Mouse (Mus musculus) small intestine, adult 2 months (tissue): Measurements from ENCODE around the gene Spaar. TPM values are rescaled to one million over a fixed set of nuclear protein-coding genes. Genes with fewer than 3 reads are reported as not detected.

Experiments used
- H3K27ac ChIP-seq: fragments of 200-500 bp; 2 replicates; pipeline ENCODE4 v1.5.1; 2012; ENCODE audit warnings: low read depth, low read length, control low read depth, inconsistent platforms; ENCODE audit not compliant: insufficient read depth
- H3K27me3 ChIP-seq: fragments of 200-500 bp; 2 replicates; pipeline ENCODE4 v1.6.1; 2012; ENCODE audit warnings: mild to moderate bottlenecking, moderate library complexity, low read length, inconsistent platforms; ENCODE audit not compliant: control insufficient read depth, insufficient read depth
- H3K36me3 ChIP-seq: fragments of 200-500 bp; 2 replicates; pipeline ENCODE4 v1.6.1; 2012; ENCODE audit warnings: mild to moderate bottlenecking, low read length, control low read depth, inconsistent platforms; ENCODE audit not compliant: control insufficient read depth, insufficient read depth
- H3K4me1 ChIP-seq: fragments of 200-500 bp; 2 replicates; pipeline ENCODE4 v1.6.1; 2012; ENCODE audit warnings: low read length, inconsistent platforms, mixed read lengths; ENCODE audit not compliant: control insufficient read depth, insufficient read depth, insufficient read length
- H3K4me3 ChIP-seq: fragments of 200-500 bp; 2 replicates; pipeline ENCODE4 v1.5.1; 2012; ENCODE audit warnings: low read depth, mild to moderate bottlenecking, control low read depth, inconsistent platforms, low read length, moderate library complexity
- CTCF ChIP-seq: fragments of 200-500 bp; IDR thresholded peaks from 2 replicates; pipeline ENCODE4 v1.5.1; 2012; ENCODE audit warnings: low read depth, mild to moderate bottlenecking, control low read depth, inconsistent platforms, low read length, moderate library complexity, mixed read lengths; ENCODE audit not compliant: insufficient replicate concordance, insufficient read length; ENCODE audit errors: extremely low read depth
- POLR2A ChIP-seq: fragments of 200-500 bp; IDR thresholded peaks from 2 replicates; pipeline ENCODE4 v1.6.1; 2012; ENCODE audit warnings: low read depth, mild to moderate bottlenecking, control low read depth, inconsistent platforms, low read length, moderate library complexity
- WGBS: fragments of 180-500 bp; shearing (Covaris S2); methylation state at CpG from one replicate; pipeline ENCODE4 v1.1.7; 2018; 5-methylcytosine and 5-hydroxymethylcytosine counted together
- polyA plus RNA-seq: library from polyadenylated mRNA; depleted of rRNA; stranded (reverse); fragments of >200 nt; gene quantifications from 2 replicates; pipeline ENCODE4 v1.2.3, GENCODE M21; 2012

Spaar gene
- polyA plus RNA-seq, 1 experiment: 1.1 TPM

- Histone ChIP-seq H3K27me3 (no peaks in the 10 kb centered on the region), H3K4me3 (no peak within 1 kb of the TSS), H3K27ac (no peak within 1 kb of the TSS), H3K4me1 (no peaks in the 10 kb centered on the region), H3K36me3 (no peaks in the 10 kb centered on the region)
- WGBS: 75% methylated on average over 6 of the region's 6 CpGs
- TF ChIP-seq POLR2A: no peak
- TF ChIP-seq CTCF: no peak
These were observed 29.1 kb upstream of the Spaar start, which contains the start of gene Olfr70 for GRCm38 (mm10) chr4:43700707-43701106. TSS of gene Olfr70 (minus strand) at chr4:43700807.

GRCm38 (mm10) chr4:43703439-43703838 lies 26.4 kb upstream of the Spaar start:
- TF ChIP-seq POLR2A (no peak), CTCF (peak; percentile 30; the same call in 1 of the 2 replicates)
- H3K36me3 ChIP-seq: no peaks in the 10 kb centered on the region
- no peaks in the 10 kb centered on the region for H3K4me1 ChIP-seq
- no peak overlapping the region for H3K27ac ChIP-seq
- no peaks in the 10 kb centered on the region for H3K27me3 ChIP-seq
- WGBS: 73% methylated on average over 6 of the region's 6 CpGs
- no peak overlapping the region for H3K4me3 ChIP-seq

DNA sequence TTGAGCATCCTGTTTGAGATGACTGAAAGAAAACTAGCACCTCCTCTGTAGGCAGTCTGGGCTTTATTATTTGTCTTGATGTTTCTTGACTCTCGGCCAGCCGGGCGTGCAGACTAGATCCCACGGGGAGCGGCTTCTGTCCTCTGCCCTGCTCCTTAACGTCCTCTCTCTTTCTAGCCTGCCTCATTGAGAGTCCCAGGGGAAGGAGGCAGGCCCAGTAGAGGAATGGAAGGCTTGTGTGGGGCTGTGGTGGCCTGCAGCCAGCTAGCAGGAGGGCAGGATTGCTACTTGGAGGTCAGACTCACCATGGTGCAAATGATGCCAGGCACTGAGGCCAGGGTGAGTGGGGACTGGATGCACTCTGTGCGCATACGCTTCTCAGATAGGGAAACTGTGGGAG lies 26.0 kb upstream of the Spaar start:
- no peak overlapping the region for H3K27ac ChIP-seq
- no peaks in the 10 kb centered on the region for H3K4me1 ChIP-seq
- no peaks in the 10 kb centered on the region for H3K27me3 ChIP-seq
- H3K4me3 ChIP-seq: no peak overlapping the region
- WGBS: 70% methylated on average over 8 of the region's 8 CpGs
- TF ChIP-seq CTCF (no peak), POLR2A (no peak)
- no peaks in the 10 kb centered on the region for H3K36me3 ChIP-seq

DNA sequence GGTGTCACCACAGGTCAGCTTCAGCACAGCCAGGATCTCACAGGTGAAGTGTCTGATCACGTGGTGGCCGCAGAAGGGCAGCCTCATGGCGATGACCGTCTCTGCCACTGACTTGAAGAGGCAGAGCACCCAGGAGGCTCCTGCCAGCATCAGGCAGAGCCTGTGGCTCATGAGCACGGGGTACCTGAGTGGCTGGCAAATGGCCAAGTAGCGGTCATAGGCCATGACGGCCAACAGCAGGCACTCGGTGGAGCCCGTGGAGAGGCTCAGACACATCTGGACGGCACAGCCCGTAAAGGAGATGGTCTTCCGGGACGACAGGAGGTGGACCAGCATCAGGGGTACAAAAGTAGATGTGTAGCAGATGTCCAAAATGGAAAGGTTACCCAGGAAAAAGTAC lies 23.8 kb upstream of the Spaar start:
- H3K4me3 ChIP-seq: no peak overlapping the region
- TF ChIP-seq CTCF (no peak), POLR2A (no peak)
- no peaks in the 10 kb centered on the region for H3K27me3 ChIP-seq
- WGBS: 70% methylated on average over 13 of the region's 13 CpGs
- no peak overlapping the region for H3K27ac ChIP-seq
- H3K36me3 ChIP-seq: no peaks in the 10 kb centered on the region
- H3K4me1 ChIP-seq: no peaks in the 10 kb centered on the region

DNA sequence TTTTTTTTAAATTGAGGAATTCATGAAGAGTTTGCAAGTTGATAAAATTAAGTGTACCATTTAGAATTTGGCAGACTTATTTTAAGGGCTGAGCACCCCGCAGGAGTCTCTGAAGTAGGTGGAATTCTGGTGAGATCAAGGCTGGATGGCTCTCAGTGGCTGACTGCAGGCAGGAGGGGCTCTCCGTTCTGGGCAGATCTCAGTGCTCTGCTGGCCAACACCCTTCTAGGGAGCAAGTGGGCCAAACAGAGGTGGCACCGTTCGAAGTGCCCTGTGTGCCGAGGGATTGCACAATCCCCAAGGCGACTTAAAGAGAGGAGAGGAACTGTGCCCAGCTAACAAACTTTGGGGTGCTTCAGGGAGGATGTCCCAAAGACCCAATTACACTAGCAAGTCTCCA lies 20.0 kb upstream of the Spaar start, which contains the start of gene Olfr71:
Gene Olfr71, minus strand, starts transcription at position 387 of the 400 bp plus-strand sequence.
- 31% methylated on average over 6 of the region's 6 CpGs for WGBS
- TF ChIP-seq CTCF (no peak), POLR2A (no peak)
- Histone ChIP-seq H3K4me3 (no peak within 1 kb of the TSS), H3K27ac (no peak within 1 kb of the TSS), H3K36me3 (no peaks in the 10 kb centered on the region), H3K4me1 (no peaks in the 10 kb centered on the region), H3K27me3 (no peaks in the 10 kb centered on the region)

- Histone ChIP-seq H3K36me3 (no peaks in the 10 kb centered on the region), H3K4me1 (no peaks in the 10 kb centered on the region), H3K27ac (no peak overlapping the region), H3K27me3 (no peaks in the 10 kb centered on the region), H3K4me3 (no peak overlapping the region)
- peak; percentile 96; the same call in 1 of the 2 replicates for TF ChIP-seq CTCF
- no peak for TF ChIP-seq POLR2A
- WGBS: 0% methylated on average over 2 of the region's 2 CpGs
These were observed 18.0 kb upstream of the Spaar start for GRCm38 (mm10) chr4:43711821-43712220.

- Histone ChIP-seq H3K36me3 (no peaks in the 10 kb centered on the region), H3K4me1 (no peaks in the 10 kb centered on the region), H3K27me3 (no peaks in the 10 kb centered on the region), H3K4me3 (no peak overlapping the region), H3K27ac (no peak overlapping the region)
- 28% methylated on average over 7 of the region's 7 CpGs for WGBS
- TF ChIP-seq POLR2A (no peak), CTCF (no peak)
These were observed 16.1 kb upstream of the Spaar start for GRCm38 (mm10) chr4:43713652-43714219.

- WGBS: 39% methylated on average over 15 of the region's 16 CpGs
These were observed 9.2 kb upstream of the Spaar start for GRCm38 (mm10) chr4:43720491-43721228.

More at GRCm38 (mm10) chr4:43720491-43721228, 9.2 kb upstream of the Spaar start:
- Histone ChIP-seq H3K36me3 (no peaks in the 10 kb centered on the region), H3K4me1 (no peaks in the 10 kb centered on the region), H3K27me3 (no peaks in the 10 kb centered on the region), H3K4me3 (no peak overlapping the region), H3K27ac (no peak overlapping the region)
- TF ChIP-seq POLR2A: no peak
- no peak for TF ChIP-seq CTCF
